Mouse (Mus musculus): ENCODE measurements around the gene Golm1. TPM values are rescaled to one million over a fixed set of nuclear protein-coding genes. Genes with fewer than 3 reads are reported as not detected.

The Golm1 gene
- polyA plus RNA-seq, 1 experiment: 23.3 TPM

- peaks cover 11% of the 10 kb centered on the region; the same call in 1 of the 2 replicates for H3K4me1 ChIP-seq (ENCODE audit: control insufficient read depth, insufficient read depth, low read length)
- peak overlapping the region; percentile 83 for H3K27ac ChIP-seq (ENCODE audit: insufficient read depth, low read length)
- peak in 1 of 2 experiments; percentile 37 for DNase-seq
- WGBS: 9% methylated on average over 3 of the region's 3 CpGs
- H3K4me3 ChIP-seq (replicated peaks; ENCODE audit: insufficient read depth, low read depth, low read length): peak overlapping the region; percentile 72
- H3K27me3 ChIP-seq (ENCODE audit: control insufficient read depth, insufficient read depth, low read length): no peaks in the 10 kb centered on the region
- TF ChIP-seq POLR2A (IDR thresholded peaks at IDR 0.05; ENCODE audit: borderline replicate concordance, insufficient read depth, low read length): no peak
- no peak for TF ChIP-seq CTCF (IDR thresholded peaks at IDR 0.05; ENCODE audit: borderline replicate concordance, insufficient read depth, low read depth, low read length)
Observed at GRCm38 (mm10) chr13:59674215-59674614, 1.4 kb downstream of the Golm1 start.

DNA sequence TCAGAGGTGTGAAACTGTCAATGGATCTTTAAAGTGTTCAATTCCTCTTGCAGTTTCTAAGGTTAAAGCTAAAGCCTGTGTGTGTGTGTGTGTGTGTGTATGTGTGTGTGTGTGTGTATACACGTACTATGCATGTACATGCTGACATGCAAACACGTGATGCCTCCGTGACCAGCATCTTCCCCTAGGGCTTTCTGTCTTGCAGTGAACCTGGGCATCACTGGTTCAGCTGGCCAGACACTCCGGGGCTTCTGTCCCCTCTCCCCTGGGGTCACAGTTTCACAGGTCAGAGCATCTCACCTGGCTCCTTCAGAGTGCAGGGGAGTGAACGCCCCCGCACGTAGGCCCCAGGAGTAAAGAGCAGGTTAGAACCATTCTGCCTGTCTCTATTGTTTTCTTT, 2.0 kb downstream of the Golm1 start:
- peak overlapping the region; percentile 19 for H3K4me3 ChIP-seq (replicated peaks; ENCODE audit: insufficient read depth, low read depth, low read length)
- H3K27ac ChIP-seq (ENCODE audit: insufficient read depth, low read length): peak overlapping the region; percentile 59; the same call in 1 of the 2 replicates
- WGBS: 50% methylated on average over 7 of the region's 7 CpGs
- DNase-seq: no peak
- TF ChIP-seq POLR2A (IDR thresholded peaks at IDR 0.05; ENCODE audit: borderline replicate concordance, insufficient read depth, low read length): no peak
- TF ChIP-seq CTCF (IDR thresholded peaks at IDR 0.05; ENCODE audit: borderline replicate concordance, insufficient read depth, low read depth, low read length): no peak
- no peaks in the 10 kb centered on the region for H3K27me3 ChIP-seq (ENCODE audit: control insufficient read depth, insufficient read depth, low read length)
- H3K4me1 ChIP-seq (ENCODE audit: control insufficient read depth, insufficient read depth, low read length): peaks cover 11% of the 10 kb centered on the region; the same call in 1 of the 2 replicates

DNA sequence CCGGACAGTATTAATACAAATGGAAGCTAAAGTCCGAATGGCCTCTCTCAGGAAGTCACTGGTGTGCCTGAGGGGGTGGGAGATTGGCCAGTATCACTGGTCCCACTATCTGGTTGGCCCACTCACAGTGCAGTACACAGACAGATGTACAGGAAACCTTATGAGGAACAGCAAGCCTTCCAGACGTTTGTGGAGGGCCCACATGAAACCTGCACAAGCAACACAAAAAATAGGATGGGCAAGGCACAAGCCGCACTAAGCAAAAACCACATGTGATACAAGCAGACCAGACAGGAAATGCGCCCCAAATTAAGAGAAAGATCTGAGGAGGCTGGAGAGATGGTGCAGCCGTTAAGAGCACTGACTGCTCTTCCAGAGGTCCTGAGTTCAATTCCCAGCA, 3.4 kb downstream of the Golm1 start:
- no peak for TF ChIP-seq CTCF (IDR thresholded peaks at IDR 0.05; ENCODE audit: borderline replicate concordance, insufficient read depth, low read depth, low read length)
- no peak for TF ChIP-seq POLR2A (IDR thresholded peaks at IDR 0.05; ENCODE audit: borderline replicate concordance, insufficient read depth, low read length)
- no peaks in the 10 kb centered on the region for H3K27me3 ChIP-seq (ENCODE audit: control insufficient read depth, insufficient read depth, low read length)
- no peak overlapping the region for H3K27ac ChIP-seq (ENCODE audit: insufficient read depth, low read length)
- peaks cover 15% of the 10 kb centered on the region; the same call in 1 of the 2 replicates for H3K4me1 ChIP-seq (ENCODE audit: control insufficient read depth, insufficient read depth, low read length)
- DNase-seq: no peak
- 69% methylated on average over 6 of the region's 6 CpGs for WGBS
- no peak overlapping the region for H3K4me3 ChIP-seq (replicated peaks; ENCODE audit: insufficient read depth, low read depth, low read length)

- no peak for DNase-seq
- no peak overlapping the region for H3K27ac ChIP-seq (ENCODE audit: insufficient read depth, low read length)
- WGBS: 78% methylated on average over 2 of the region's 2 CpGs
- no peaks in the 10 kb centered on the region for H3K27me3 ChIP-seq (ENCODE audit: control insufficient read depth, insufficient read depth, low read length)
- H3K4me1 ChIP-seq (ENCODE audit: control insufficient read depth, insufficient read depth, low read length): peaks cover 19% of the 10 kb centered on the region
- no peak overlapping the region for H3K4me3 ChIP-seq (replicated peaks; ENCODE audit: insufficient read depth, low read depth, low read length)
- TF ChIP-seq POLR2A (IDR thresholded peaks at IDR 0.05; ENCODE audit: borderline replicate concordance, insufficient read depth, low read length) (no peak), CTCF (IDR thresholded peaks at IDR 0.05; ENCODE audit: borderline replicate concordance, insufficient read depth, low read depth, low read length) (no peak)
Observed at GRCm38 (mm10) chr13:59671521-59671920, 4.1 kb downstream of the Golm1 start.

DNA sequence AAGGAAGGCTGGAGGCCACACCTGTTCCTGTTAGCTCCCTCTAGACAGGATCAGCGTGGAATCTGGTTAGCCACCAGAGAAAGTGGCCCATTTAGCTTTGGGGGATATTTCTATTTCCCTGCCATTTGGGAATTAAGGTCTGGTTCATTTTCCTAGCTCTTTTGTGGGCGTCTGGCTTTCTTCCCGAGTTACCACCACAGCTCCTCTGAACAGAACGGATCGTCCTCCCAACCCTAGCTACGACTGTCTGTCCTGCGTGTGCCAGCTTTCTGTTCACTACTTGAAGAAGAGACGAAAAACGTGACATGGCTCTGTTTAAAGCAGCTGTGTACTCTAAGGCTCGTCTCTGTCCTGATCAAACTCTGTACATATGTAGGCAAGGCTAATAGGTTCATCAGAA, 5.7 kb downstream of the Golm1 start:
- H3K27ac ChIP-seq (ENCODE audit: insufficient read depth, low read length): no peak overlapping the region
- H3K4me3 ChIP-seq (replicated peaks; ENCODE audit: insufficient read depth, low read depth, low read length): no peak overlapping the region
- WGBS: 33% methylated on average over 10 of the region's 10 CpGs
- H3K4me1 ChIP-seq (ENCODE audit: control insufficient read depth, insufficient read depth, low read length): peaks cover 28% of the 10 kb centered on the region
- H3K27me3 ChIP-seq (ENCODE audit: control insufficient read depth, insufficient read depth, low read length): no peaks in the 10 kb centered on the region
- no peak for TF ChIP-seq POLR2A (IDR thresholded peaks at IDR 0.05; ENCODE audit: borderline replicate concordance, insufficient read depth, low read length)
- no peak for TF ChIP-seq CTCF (IDR thresholded peaks at IDR 0.05; ENCODE audit: borderline replicate concordance, insufficient read depth, low read depth, low read length)
- no peak for DNase-seq

DNA sequence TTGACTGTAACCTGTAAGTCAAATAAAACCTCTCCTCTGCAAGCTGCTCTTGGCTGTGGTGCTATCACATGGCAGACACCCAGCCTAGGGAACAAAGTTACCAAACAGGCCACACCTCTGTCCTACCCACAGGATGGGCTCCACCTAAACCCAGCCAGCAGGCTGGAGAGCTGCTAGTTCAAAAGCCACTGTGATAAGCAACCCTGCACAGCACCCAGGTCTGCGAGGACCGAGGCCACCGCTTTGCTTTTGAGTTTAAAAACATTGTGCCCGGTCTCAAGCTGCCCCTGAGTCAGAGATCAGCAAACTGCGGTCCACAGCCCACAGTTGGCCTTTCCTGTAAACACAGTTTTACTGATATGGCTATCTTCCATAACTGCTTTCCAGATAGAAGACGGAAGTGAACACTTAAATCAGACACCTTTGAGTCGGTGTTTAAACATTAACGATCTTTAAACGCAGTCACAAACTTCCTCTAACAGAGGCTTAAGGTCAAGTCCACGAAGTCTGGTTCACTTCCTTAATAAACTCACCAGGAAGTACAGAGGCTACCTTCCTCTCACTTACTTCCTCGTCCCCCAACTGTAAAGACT, 7.0 kb downstream of the Golm1 start:
- Histone ChIP-seq H3K27me3 (ENCODE audit: control insufficient read depth, insufficient read depth, low read length) (no peaks in the 10 kb centered on the region), H3K4me3 (replicated peaks; ENCODE audit: insufficient read depth, low read depth, low read length) (no peak overlapping the region), H3K27ac (ENCODE audit: insufficient read depth, low read length) (no peak overlapping the region), H3K4me1 (ENCODE audit: control insufficient read depth, insufficient read depth, low read length) (peaks cover 24% of the 10 kb centered on the region)
- no peak for DNase-seq
- TF ChIP-seq POLR2A (IDR thresholded peaks at IDR 0.05; ENCODE audit: borderline replicate concordance, insufficient read depth, low read length) (no peak), CTCF (IDR thresholded peaks at IDR 0.05; ENCODE audit: borderline replicate concordance, insufficient read depth, low read depth, low read length) (no peak)
- 85% methylated on average over 11 of the region's 11 CpGs for WGBS

GRCm38 (mm10) chr13:59667763-59668162, 7.8 kb downstream of the Golm1 start:
- Histone ChIP-seq H3K4me3 (replicated peaks; ENCODE audit: insufficient read depth, low read depth, low read length) (no peak overlapping the region), H3K27me3 (ENCODE audit: control insufficient read depth, insufficient read depth, low read length) (no peaks in the 10 kb centered on the region), H3K27ac (ENCODE audit: insufficient read depth, low read length) (no peak overlapping the region), H3K4me1 (ENCODE audit: control insufficient read depth, insufficient read depth, low read length) (peaks cover 22% of the 10 kb centered on the region)
- WGBS: 53% methylated on average over 5 of the region's 5 CpGs
- TF ChIP-seq POLR2A (IDR thresholded peaks at IDR 0.05; ENCODE audit: borderline replicate concordance, insufficient read depth, low read length): no peak
- TF ChIP-seq CTCF (IDR thresholded peaks at IDR 0.05; ENCODE audit: borderline replicate concordance, insufficient read depth, low read depth, low read length): no peak
- no peak for DNase-seq

DNA sequence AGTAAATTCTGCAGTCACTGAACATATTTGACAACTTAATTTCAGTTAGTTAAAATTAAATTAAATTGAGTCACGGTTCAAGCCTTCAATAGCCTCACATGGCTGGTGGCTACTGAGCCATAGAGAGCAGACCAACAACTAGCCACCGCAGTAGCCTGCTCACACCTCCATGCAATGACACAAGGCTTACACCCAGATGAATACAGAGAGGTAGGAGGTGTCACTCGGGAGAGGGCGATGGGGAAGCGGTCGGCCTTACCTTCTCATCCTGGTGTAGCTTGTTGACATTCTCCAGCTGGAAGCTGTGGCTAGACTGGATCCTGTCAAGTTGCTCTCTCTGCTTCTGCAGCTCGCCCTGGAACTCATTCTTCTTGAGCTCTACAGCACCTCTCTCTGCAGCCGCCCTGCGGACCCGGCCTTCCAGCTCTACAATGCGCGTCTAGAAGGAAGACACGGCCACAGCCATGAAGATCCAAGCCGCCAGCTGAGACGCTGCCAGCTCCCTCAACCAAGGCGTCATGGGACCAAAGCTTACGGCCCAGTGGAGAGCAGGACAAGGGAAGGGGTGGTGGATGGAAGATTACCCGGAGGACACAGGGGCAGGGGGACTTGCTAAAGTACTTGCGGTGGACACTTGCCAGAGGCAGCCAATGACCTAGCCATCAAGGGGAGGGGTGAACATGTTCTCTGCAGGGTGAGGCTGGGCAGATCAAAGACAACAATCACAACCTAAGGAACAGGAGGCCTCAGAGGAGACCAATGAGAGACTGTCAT, 11.5 kb downstream of the Golm1 start:
- no peak for DNase-seq
- H3K4me3 ChIP-seq (replicated peaks; ENCODE audit: insufficient read depth, low read depth, low read length): no peak overlapping the region
- H3K4me1 ChIP-seq (ENCODE audit: control insufficient read depth, insufficient read depth, low read length): peaks cover 19% of the 10 kb centered on the region
- TF ChIP-seq POLR2A (IDR thresholded peaks at IDR 0.05; ENCODE audit: borderline replicate concordance, insufficient read depth, low read length) (no peak), CTCF (IDR thresholded peaks at IDR 0.05; ENCODE audit: borderline replicate concordance, insufficient read depth, low read depth, low read length) (no peak)
- 80% methylated on average over 19 of the region's 19 CpGs for WGBS
- H3K27me3 ChIP-seq (ENCODE audit: control insufficient read depth, insufficient read depth, low read length): no peaks in the 10 kb centered on the region
- H3K27ac ChIP-seq (ENCODE audit: insufficient read depth, low read length): no peak overlapping the region

Data from cerebellum, adult 2 months (tissue).